Mouse (Mus musculus) C2C12 (cell line): ENCODE measurements around the gene Csrnp1. TPM values are rescaled to one million over a fixed set of nuclear protein-coding genes. Genes with fewer than 3 reads are reported as not detected.
"Not testable (repeated sequence)": the region's sequence is repeated elsewhere in the genome, so short reads cannot be mapped to it uniquely, and the experiment has no call there.

Experiments
- H3K27me3 ChIP-seq: one replicate; pipeline ENCODE4 v1.6.1; 2011; ENCODE audit not compliant: control insufficient read depth, insufficient read depth, insufficient read length
- H3K36me3 ChIP-seq: one replicate; pipeline ENCODE4 v1.6.1; 2011; ENCODE audit not compliant: control insufficient read depth, insufficient read depth
- H3K4me3 ChIP-seq: one replicate; pipeline ENCODE4 v1.5.1; 2011; ENCODE audit warnings: mild to moderate bottlenecking, control low read depth; ENCODE audit not compliant: poor library complexity, insufficient read depth, severe bottlenecking
- H3K79me2 ChIP-seq: one replicate; pipeline ENCODE4 v1.6.1; 2011; ENCODE audit not compliant: control insufficient read depth, insufficient read depth
- H3K79me3 ChIP-seq: one replicate; pipeline ENCODE4 v1.6.1; 2011; ENCODE audit warnings: low read depth, control low read depth
- H3ac ChIP-seq: one replicate; pipeline ENCODE3; 2011; ENCODE audit warnings: low read depth; ENCODE audit not compliant: control insufficient read depth, insufficient read length
- CEBPB ChIP-seq: IDR thresholded peaks from one replicate; pipeline ENCODE4 v1.6.1; 2011; ENCODE audit warnings: low read depth, mild to moderate bottlenecking, control low read depth, moderate library complexity
- CTCF ChIP-seq: IDR thresholded peaks from one replicate; pipeline ENCODE4 v1.5.1; 2011; ENCODE audit not compliant: control insufficient read depth, insufficient read depth, insufficient read length
- FOSL1 ChIP-seq: IDR thresholded peaks from one replicate; pipeline ENCODE4 v1.8.0; 2011; ENCODE audit warnings: mild to moderate bottlenecking, low read length; ENCODE audit not compliant: poor library complexity, insufficient read depth, severe bottlenecking
- MAX ChIP-seq: IDR thresholded peaks from one replicate; pipeline ENCODE4 v1.6.1; 2011; ENCODE audit warnings: mild to moderate bottlenecking, control low read depth
- MYOD1 ChIP-seq: IDR thresholded peaks from one replicate; pipeline ENCODE4 v1.6.1; 2011; ENCODE audit warnings: low read depth; ENCODE audit not compliant: control insufficient read depth, insufficient read length
- MYOG ChIP-seq: IDR thresholded peaks from one replicate; pipeline ENCODE4 v1.6.1; 2011; ENCODE audit not compliant: control insufficient read depth, insufficient read length; ENCODE audit errors: extremely low read depth
- USF1 ChIP-seq: IDR thresholded peaks from one replicate; pipeline ENCODE4 v1.6.1; 2011; ENCODE audit warnings: low read depth, mild to moderate bottlenecking, control low read depth, moderate library complexity
- polyA plus RNA-seq: library from polyadenylated mRNA; unstranded; fragments of >200 nt; fragmentation: generic; extraction: Trizol; gene quantifications from one replicate; pipeline ENCODE4 v1.2.1, GENCODE M21; 2012; ENCODE audit warnings: missing spikeins

Csrnp1 gene
- polyA plus RNA-seq, 1 experiment, result 21.2 TPM

GRCm38 (mm10) chr9:120013251-120013820 lies 28.9 kb upstream of the Csrnp1 start:
- no peak for TF ChIP-seq MYOD1
- TF ChIP-seq FOSL1, result no peak
- no peak for TF ChIP-seq CTCF
- TF ChIP-seq MYOG, result no peak
- no peak for TF ChIP-seq MAX
- no peak for TF ChIP-seq USF1
- TF ChIP-seq CEBPB, result no peak
- H3K4me3 ChIP-seq, result no peak overlapping the region
- no peaks in the 10 kb centered on the region for H3K79me2 ChIP-seq
- H3ac ChIP-seq, result no peak overlapping the region
- no peaks in the 10 kb centered on the region for H3K27me3 ChIP-seq
- no peaks in the 10 kb centered on the region for H3K36me3 ChIP-seq
- H3K79me3 ChIP-seq, result no peaks in the 10 kb centered on the region

- H3K79me2 ChIP-seq, result no peaks in the 10 kb centered on the region
- no peak for TF ChIP-seq MAX
- no peak for TF ChIP-seq USF1
- no peak for TF ChIP-seq CTCF
- TF ChIP-seq FOSL1, result no peak
- TF ChIP-seq MYOD1, result no peak
- no peaks in the 10 kb centered on the region for H3K79me3 ChIP-seq
- H3K27me3 ChIP-seq, result no peaks in the 10 kb centered on the region
- no peak overlapping the region for H3K4me3 ChIP-seq
- no peaks in the 10 kb centered on the region for H3K36me3 ChIP-seq
- no peak overlapping the region for H3ac ChIP-seq
Observed at GRCm38 (mm10) chr9:120012781-120013180, 28.3 kb upstream of the Csrnp1 start.

GRCm38 (mm10) chr9:120012161-120012560 lies 27.7 kb upstream of the Csrnp1 start:
- not testable (repeated sequence) for H3K79me3 ChIP-seq, H3ac ChIP-seq, H3K27me3 ChIP-seq, H3K4me3 ChIP-seq, H3K36me3 ChIP-seq, H3K79me2 ChIP-seq

- no peaks in the 10 kb centered on the region for H3K36me3 ChIP-seq
- H3K79me3 ChIP-seq, result no peaks in the 10 kb centered on the region
- peak; percentile 89 for TF ChIP-seq USF1
- TF ChIP-seq MYOD1, result no peak
- peak; percentile 69 for TF ChIP-seq MAX
- no peak for TF ChIP-seq CTCF
- no peaks in the 10 kb centered on the region for H3K79me2 ChIP-seq
- no peaks in the 10 kb centered on the region for H3K27me3 ChIP-seq
- H3K4me3 ChIP-seq, result no peak overlapping the region
- no peak overlapping the region for H3ac ChIP-seq
Observed at GRCm38 (mm10) chr9:120011533-120011932, 27.1 kb upstream of the Csrnp1 start.

- Histone ChIP-seq H3K36me3 (no peaks in the 10 kb centered on the region), H3K79me3 (no peaks in the 10 kb centered on the region), H3K79me2 (no peaks in the 10 kb centered on the region), H3K4me3 (no peak overlapping the region), H3ac (no peak overlapping the region), H3K27me3 (no peaks in the 10 kb centered on the region)
- TF ChIP-seq MYOG (no peak), MAX (no peak), CEBPB (no peak), MYOD1 (no peak), FOSL1 (no peak), USF1 (no peak), CTCF (no peak)
Observed at GRCm38 (mm10) chr9:120010781-120011511, 26.5 kb upstream of the Csrnp1 start.

GRCm38 (mm10) chr9:120009871-120010270 lies 25.4 kb upstream of the Csrnp1 start:
- no peaks in the 10 kb centered on the region for H3K27me3 ChIP-seq
- H3K79me3 ChIP-seq, result no peaks in the 10 kb centered on the region
- no peak overlapping the region for H3ac ChIP-seq
- TF ChIP-seq MYOG (no peak), MYOD1 (no peak), MAX (no peak), CTCF (no peak), USF1 (no peak), CEBPB (no peak), FOSL1 (no peak)
- H3K79me2 ChIP-seq, result no peaks in the 10 kb centered on the region
- H3K4me3 ChIP-seq, result no peak overlapping the region
- H3K36me3 ChIP-seq, result no peaks in the 10 kb centered on the region
